Mouse (Mus musculus) NIH3T3 (cell line): ENCODE data around the gene Tmem81.
A peak's percentile ranks its signal among the peaks of the same experiment; 100 is the strongest.
"Not testable (repeated sequence)": the region's sequence is repeated elsewhere in the genome, so short reads cannot be mapped to it uniquely, and the experiment has no call there.

Experiments
- DNase-seq: peaks from one replicate; pipeline ENCODE4 v3.0.0-alpha.2; 2012; ENCODE audit warnings: low read depth

Gene Tmem81

DNA sequence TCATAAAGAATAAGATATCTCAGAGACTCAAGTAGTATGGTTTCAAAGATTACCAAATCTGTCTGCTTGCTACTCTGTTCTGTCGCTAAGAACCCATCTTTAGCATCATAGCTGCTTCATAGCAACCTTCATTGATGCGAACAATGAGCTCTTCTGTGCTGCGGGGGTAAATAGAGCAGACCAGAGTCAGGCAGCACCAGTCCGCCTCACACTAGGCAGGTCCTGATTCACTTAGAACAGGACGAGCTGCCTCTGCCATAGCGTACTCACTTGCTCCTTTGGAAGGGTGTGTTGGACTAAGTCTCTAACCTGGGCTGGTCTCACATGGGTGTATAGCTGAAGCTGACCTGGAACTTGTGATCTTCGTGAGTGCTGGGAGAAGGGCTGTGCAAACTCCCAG lies at the start of gene Tmem81:
Gene Tmem81, plus strand, starts transcription at position 173 of the 400 bp plus-strand sequence.
- no peak for DNase-seq

DNA sequence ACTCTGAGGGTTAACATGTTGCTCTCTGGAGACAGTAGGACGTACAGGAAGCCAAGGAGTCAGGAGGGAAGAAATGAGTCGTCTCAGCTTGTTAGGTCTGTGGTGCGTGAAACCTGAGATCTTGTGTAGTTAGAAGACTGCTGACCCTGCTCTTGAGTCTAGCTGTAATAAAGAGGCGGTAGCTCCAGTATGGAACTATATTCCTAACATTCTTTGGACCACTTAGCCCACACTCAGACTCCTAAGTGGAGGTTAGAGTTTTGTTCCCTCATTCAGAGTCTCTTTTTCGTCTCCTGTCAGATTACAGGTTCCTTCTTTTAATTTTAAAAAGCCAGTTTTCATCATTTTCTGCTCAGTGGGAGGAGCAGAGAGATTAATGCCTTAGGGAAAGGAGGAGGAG lies 41.4 kb upstream of the Tmem81 start:
- DNase-seq = peak; percentile 37

GRCm38 (mm10) chr1:132468926-132469325 lies 37.1 kb upstream of the Tmem81 start:
- DNase-seq = peak; percentile 45

GRCm38 (mm10) chr1:132469519-132469918 lies 36.5 kb upstream of the Tmem81 start:
- DNase-seq = peak; percentile 22

- DNase-seq = not testable (repeated sequence)
Observed at GRCm38 (mm10) chr1:132470031-132470430, 36.0 kb upstream of the Tmem81 start.

DNA sequence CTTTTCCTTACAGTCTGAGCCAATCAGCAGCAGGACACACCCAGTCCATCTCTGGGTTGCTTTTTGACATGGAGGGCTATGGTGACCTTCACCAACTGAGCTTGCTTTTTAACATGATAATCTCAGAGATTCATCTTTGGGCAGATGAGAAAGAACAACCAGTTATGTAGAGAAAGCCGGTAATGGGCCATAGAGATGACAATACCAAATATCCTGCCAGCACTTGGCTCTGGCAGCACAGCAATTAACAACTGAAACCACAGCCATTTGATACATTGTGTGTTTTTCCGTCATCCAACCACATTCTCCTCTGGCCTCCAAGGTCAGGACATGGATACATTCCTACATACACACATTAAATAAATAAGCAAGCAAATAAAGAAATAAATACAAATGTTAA lies 35.0 kb upstream of the Tmem81 start:
- DNase-seq = no peak

DNA sequence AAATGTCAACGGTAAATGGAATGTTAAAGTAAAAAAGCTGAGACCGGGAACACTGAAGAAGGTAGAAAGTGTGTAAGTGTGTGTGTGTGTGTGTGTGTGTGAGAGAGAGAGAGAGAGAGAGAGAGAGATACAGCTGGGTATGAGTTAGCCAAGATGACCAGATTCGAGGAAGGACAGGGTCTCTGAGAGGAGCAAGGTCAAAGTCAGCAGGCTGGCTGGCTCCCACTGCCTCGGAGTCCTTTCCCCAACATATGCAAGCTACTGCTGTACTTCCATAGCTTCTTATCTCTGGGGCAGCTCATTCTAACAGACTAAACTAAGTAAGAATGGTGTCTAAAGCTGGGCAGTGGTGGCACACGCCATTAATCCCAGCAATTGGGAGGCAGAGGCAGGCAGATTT lies 34.5 kb upstream of the Tmem81 start:
- DNase-seq = no peak

GRCm38 (mm10) chr1:132472537-132472936 lies 33.5 kb upstream of the Tmem81 start:
- no peak for DNase-seq

- no peak for DNase-seq
Observed at GRCm38 (mm10) chr1:132474496-132474895, 31.5 kb upstream of the Tmem81 start.

DNA sequence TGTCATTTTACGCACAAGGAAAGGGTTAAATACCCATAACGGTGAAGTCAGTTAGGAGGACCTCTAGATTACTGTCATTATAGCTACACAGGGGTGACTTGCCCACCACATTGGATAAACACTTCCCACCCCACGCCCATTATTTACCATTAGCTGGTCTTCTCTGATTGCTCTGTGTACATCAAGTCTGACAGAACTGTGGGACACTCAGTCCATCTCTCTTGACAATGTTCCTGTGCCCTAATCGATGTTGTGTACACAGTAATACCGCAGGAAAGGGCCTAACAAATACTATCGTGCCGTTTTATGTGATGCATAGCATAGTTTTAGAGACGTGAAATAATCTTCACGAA lies 29.5 kb upstream of the Tmem81 start:
- no peak for DNase-seq

- peak; percentile 94 for DNase-seq
Observed at GRCm38 (mm10) chr1:132476928-132477691, 28.9 kb upstream of the Tmem81 start, which contains the start of gene Rbbp5. Rbbp5 (plus strand) TSS chr1:132477365.

DNA sequence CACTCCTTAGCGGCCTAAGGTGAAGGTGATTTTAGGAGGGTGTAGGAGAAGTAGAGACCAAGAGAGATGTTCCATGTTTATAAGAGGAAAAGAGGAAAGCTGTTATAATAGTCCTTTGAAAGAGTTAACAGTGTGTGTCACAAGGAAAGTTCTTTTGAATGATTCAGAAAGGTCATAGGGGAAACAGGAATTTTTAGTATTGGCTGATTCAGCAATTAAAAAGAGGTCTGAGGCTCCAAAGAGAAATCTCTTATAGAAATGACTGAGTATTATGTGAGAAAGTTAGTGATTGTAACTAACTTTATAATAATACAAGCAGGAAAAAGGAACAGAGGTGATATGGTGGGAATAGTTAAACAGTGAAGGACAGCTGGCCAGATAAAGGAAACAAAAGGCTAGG lies 26.6 kb upstream of the Tmem81 start:
- DNase-seq = no peak

DNA sequence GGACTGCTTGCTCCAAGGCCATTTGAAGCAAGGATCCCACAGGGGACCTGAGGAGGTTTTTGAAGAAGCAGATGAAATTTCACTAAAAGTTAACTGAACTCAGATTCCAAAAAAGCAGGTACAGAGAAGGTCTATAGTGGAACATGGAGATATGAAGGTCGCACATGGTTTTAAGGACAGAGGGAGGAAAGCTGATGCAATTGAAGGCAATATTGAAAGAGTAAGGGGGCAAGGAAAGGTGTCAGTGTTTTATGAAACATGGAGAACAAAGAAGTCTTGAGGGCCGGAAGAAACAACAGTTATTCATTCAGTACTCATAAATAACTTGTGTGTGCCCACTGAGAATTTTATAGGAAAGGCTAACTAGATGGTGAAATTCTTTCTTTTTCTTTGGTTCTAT lies 24.4 kb upstream of the Tmem81 start:
- no peak for DNase-seq

- no peak for DNase-seq
Observed at GRCm38 (mm10) chr1:132483234-132483633, 22.8 kb upstream of the Tmem81 start.

- DNase-seq = no peak
Observed at GRCm38 (mm10) chr1:132483759-132484158, 22.3 kb upstream of the Tmem81 start.

GRCm38 (mm10) chr1:132500535-132500934 lies 5.5 kb upstream of the Tmem81 start:
- DNase-seq = no peak

DNA sequence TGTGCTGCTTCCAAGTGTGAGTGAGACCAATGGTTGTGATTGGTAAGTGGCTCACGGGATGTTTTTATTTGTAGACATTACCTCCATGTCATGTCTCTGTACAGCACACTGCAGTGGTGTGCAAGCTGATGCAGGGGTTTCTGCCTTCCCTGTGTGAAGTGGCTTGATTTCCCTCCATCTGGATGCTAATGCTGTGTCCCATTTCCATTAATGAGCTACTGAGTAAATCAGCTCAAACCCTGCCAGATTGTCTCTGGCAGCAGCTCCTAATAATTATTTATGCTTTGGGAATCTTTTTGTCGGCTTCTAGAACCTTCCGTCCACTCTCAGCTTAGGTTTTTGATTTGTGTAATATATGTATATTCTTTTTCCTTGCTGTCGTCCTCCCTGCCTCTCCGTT lies 875 bp upstream of the Tmem81 start:
- DNase-seq = no peak

GRCm38 (mm10) chr1:132506656-132507055 lies 626 bp downstream of the Tmem81 start:
- DNase-seq = no peak

GRCm38 (mm10) chr1:132509771-132510170 lies 3.7 kb downstream of the Tmem81 start:
- no peak for DNase-seq

DNA sequence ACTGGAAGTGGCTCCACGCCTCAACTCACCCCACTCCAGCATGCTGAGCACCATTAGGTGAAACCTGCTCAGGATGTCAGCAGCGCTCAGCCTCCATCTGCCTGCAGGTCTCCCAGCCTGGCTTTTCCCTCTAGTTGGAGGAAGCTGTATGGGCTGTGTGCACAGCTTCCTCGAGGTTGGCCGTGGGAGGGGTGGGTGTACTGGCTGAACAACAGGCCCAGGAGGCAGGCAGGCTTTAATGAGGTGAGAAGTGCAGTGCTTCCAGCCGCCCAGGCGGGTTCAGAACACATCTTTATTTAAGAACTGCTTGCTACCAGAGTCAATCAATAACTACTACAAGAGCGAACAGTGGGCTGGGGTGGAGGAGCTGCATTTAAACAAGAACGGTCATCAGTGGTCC lies 5.5 kb downstream of the Tmem81 start:
- DNase-seq = no peak

- no peak for DNase-seq
Observed at GRCm38 (mm10) chr1:132512106-132512505, 6.1 kb downstream of the Tmem81 start.

- no peak for DNase-seq
Observed at GRCm38 (mm10) chr1:132515339-132515738, 9.3 kb downstream of the Tmem81 start.

- DNase-seq = no peak
Observed at GRCm38 (mm10) chr1:132516776-132517175, 10.7 kb downstream of the Tmem81 start.

DNA sequence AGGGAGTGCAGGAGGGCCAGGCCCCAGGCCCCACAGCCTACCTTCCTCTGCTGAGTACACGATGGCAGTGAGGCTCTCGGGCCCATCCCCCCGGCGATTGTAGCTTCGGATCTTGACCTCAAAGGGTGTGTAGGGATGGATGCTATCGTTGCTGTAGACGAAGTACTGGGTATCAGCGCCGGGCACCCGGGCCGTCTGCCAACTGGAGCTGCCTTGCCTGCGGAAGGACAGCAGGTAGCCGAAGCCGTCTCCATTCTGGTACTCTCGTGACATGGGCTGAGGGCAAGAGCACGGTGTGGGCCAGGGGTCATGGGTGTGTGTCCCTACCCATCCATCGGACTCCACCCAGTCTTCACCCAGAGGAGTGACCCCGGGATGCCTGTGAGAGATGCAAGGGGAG lies 12.6 kb downstream of the Tmem81 start:
- DNase-seq = no peak
